1 mouse cellular context compared by ENCODE assay signal in genomic region chr11:29549425-29549778, GRCm38 (mm10).
A peak's percentile ranks its signal among the peaks of the same experiment; 100 is the strongest.
TF ChIP-seq lines count a peak whose summit lies in the region.

No protein-coding gene starts in this region.

TF ChIP-seq in MEL, 35 proteins besides CTCF, POLR2A, EP300 and RAD21 (continued from another document):
- no peak for TF ChIP-seq POLR2AphosphoS2 (IDR thresholded peaks at IDR 0.05; ENCODE audit: low read length)
- TF ChIP-seq CHD1 (IDR thresholded peaks at IDR 0.05; ENCODE audit: low read depth, low read length) = 0 out of 2 replicates have a peak, but pooled peaks have one; percentile 1
- no peak for TF ChIP-seq MAX (IDR thresholded peaks at IDR 0.05; ENCODE audit: low read length)
- no peak for TF ChIP-seq GABPA (IDR thresholded peaks at IDR 0.05; ENCODE audit: low read depth, low read length)
- TF ChIP-seq MXI1 (IDR thresholded peaks at IDR 0.05; ENCODE audit: low read depth, low read length) = peak; percentile 63; the same call in 1 of the 2 replicates
- no peak for TF ChIP-seq USF1 (IDR thresholded peaks at IDR 0.05; ENCODE audit: low read depth, low read length)
- no peak for TF ChIP-seq UBTF (IDR thresholded peaks at IDR 0.05; ENCODE audit: borderline replicate concordance, insufficient read depth, low read depth, low read length)
- TF ChIP-seq TCF12 (IDR thresholded peaks at IDR 0.05; ENCODE audit: low read depth, low read length) = 0 out of 2 replicates have a peak, but pooled peaks have one; percentile 3
- no peak; the same call in 1 of the 2 replicates for TF ChIP-seq GATA1 (IDR thresholded peaks at IDR 0.05; ENCODE audit: low read depth, low read length)
- no peak for TF ChIP-seq ZC3H11A (IDR thresholded peaks at IDR 0.05; ENCODE audit: low read depth, low read length)
- TF ChIP-seq USF2 (IDR thresholded peaks at IDR 0.05; ENCODE audit: borderline replicate concordance in 1 of 2, insufficient read depth in 1 of 2, low read depth in 1 of 2, low read length in 2 of 2) = no peak
- TF ChIP-seq MEF2A (IDR thresholded peaks at IDR 0.05; ENCODE audit: extremely low read depth, insufficient replicate concordance, low read depth, low read length, poor library complexity, severe bottlenecking) = peak; percentile 81; the same call in 1 of the 2 replicates
- TF ChIP-seq ZKSCAN1 (IDR thresholded peaks at IDR 0.05; ENCODE audit: low read depth, low read length) = no peak
- no peak for TF ChIP-seq E2F4 (IDR thresholded peaks at IDR 0.05; ENCODE audit: borderline replicate concordance, low read depth, low read length)
- TF ChIP-seq MYB (IDR thresholded peaks at IDR 0.05; ENCODE audit: low read depth, low read length) = no peak
- TF ChIP-seq KAT2A (conservative IDR thresholded peaks at IDR 0.05; ENCODE audit: low read depth, low read length) = no peak
- no peak for TF ChIP-seq ZNF384 (IDR thresholded peaks at IDR 0.05; ENCODE audit: low read depth, low read length)
- TF ChIP-seq MYC (IDR thresholded peaks at IDR 0.05; ENCODE audit: low read depth, low read length) = no peak; the same call in 1 of the 2 replicates
